Mouse (Mus musculus) midbrain, embryonic 16.5 days (tissue): ENCODE measurements at regions not wholly inside any gene's neighbourhood (a gene's known extent, or its start where the extent isn't known, plus 50 kb on each side); places are given as distances from the start of the nearest gene placed in this dataset.

Source experiments
- ATAC-seq: fragments of 200-750 bp; cut with Nextera tagmentation; 2 replicates; pipeline ENCODE4 v1.8.0; 2017; ENCODE audit warnings: moderate TSS enrichment
- H3K27ac ChIP-seq: fragments of 300-500 bp; sonication (generic); 2 replicates; pipeline ENCODE4 v1.5.1; 2014; ENCODE audit warnings: mild to moderate bottlenecking, low read length, mixed read lengths
- H3K27me3 ChIP-seq: fragments of 300-500 bp; sonication (generic); 2 replicates; pipeline ENCODE4 v1.6.1; 2014; ENCODE audit warnings: low read depth, low read length, mixed read lengths; ENCODE audit not compliant: control insufficient read depth, insufficient read depth
- H3K36me3 ChIP-seq: fragments of 300-500 bp; sonication (generic); 2 replicates; pipeline ENCODE4 v1.6.1; 2014; ENCODE audit warnings: mild to moderate bottlenecking, low read length, moderate library complexity, mixed read lengths; ENCODE audit not compliant: control insufficient read depth, insufficient read depth
- H3K4me1 ChIP-seq: fragments of 300-500 bp; sonication (generic); 2 replicates; pipeline ENCODE4 v1.6.1; 2014; ENCODE audit warnings: mild to moderate bottlenecking, low read length, mixed read lengths; ENCODE audit not compliant: control insufficient read depth, insufficient read depth
- H3K4me2 ChIP-seq: fragments of 300-500 bp; sonication (generic); 2 replicates; pipeline ENCODE4 v1.6.1; 2014; ENCODE audit warnings: mild to moderate bottlenecking, low read length, mixed read lengths
- H3K4me3 ChIP-seq: fragments of 300-500 bp; sonication (generic); 2 replicates; pipeline ENCODE4 v1.5.1; 2014; ENCODE audit warnings: low read depth, mild to moderate bottlenecking, low read length, moderate library complexity, mixed read lengths
- H3K9ac ChIP-seq: fragments of 300-500 bp; sonication (generic); 2 replicates; pipeline ENCODE4 v1.6.1; 2014; ENCODE audit warnings: low read depth, low read length, mixed read lengths
- H3K9me3 ChIP-seq: fragments of 300-500 bp; sonication (generic); replicated peaks from 2 replicates; pipeline ENCODE4 v1.6.1; 2014; ENCODE audit warnings: mild to moderate bottlenecking, low read length, mixed read lengths; ENCODE audit not compliant: control insufficient read depth, poor library complexity, severe bottlenecking
- WGBS: fragments of 180-500 bp; shearing (Covaris S2); extraction: QIAGEN DNeasy Blood & Tissue Kit; methylation state at CpG from one replicate; pipeline ENCODE4 v1.1.7; 2014; 5-methylcytosine and 5-hydroxymethylcytosine counted together

- Histone ChIP-seq H3K27me3 (no peaks in the 10 kb centered on the region), H3K9ac (no peak overlapping the region), H3K4me3 (no peak overlapping the region), H3K27ac (peak overlapping the region; percentile 78), H3K4me1 (peaks cover 2% of the 10 kb centered on the region; the same call in 1 of the 2 replicates), H3K4me2 (no peak overlapping the region), H3K9me3 (no peaks in the 10 kb centered on the region), H3K36me3 (no peaks in the 10 kb centered on the region)
- WGBS = 41% methylated on average over 12 of the region's 12 CpGs
- peak; percentile 70 for ATAC-seq
Observed at GRCm38 (mm10) chr17:9879556-9880206, 210.2 kb upstream of the Pabpc6 start.

GRCm38 (mm10) chr17:9873695-9874094 is 204.2 kb upstream of the Pabpc6 start:
- H3K9ac ChIP-seq = no peak overlapping the region
- no peak overlapping the region for H3K4me3 ChIP-seq
- no peak overlapping the region for H3K4me2 ChIP-seq
- no peaks in the 10 kb centered on the region; the same call in 1 of the 2 replicates for H3K9me3 ChIP-seq
- peak overlapping the region; percentile 30 for H3K27ac ChIP-seq
- WGBS = 36% methylated on average over 10 of the region's 10 CpGs
- ATAC-seq = no peak
- H3K36me3 ChIP-seq = no peaks in the 10 kb centered on the region
- no peaks in the 10 kb centered on the region for H3K27me3 ChIP-seq
- H3K4me1 ChIP-seq = peaks cover 6% of the 10 kb centered on the region; the same call in 1 of the 2 replicates

GRCm38 (mm10) chr17:9870237-9870636 is 200.7 kb upstream of the Pabpc6 start:
- H3K4me2 ChIP-seq = no peak overlapping the region
- H3K4me1 ChIP-seq = peaks cover 6% of the 10 kb centered on the region; the same call in 1 of the 2 replicates
- H3K4me3 ChIP-seq = no peak overlapping the region
- no peak overlapping the region for H3K9ac ChIP-seq
- H3K27me3 ChIP-seq = no peaks in the 10 kb centered on the region
- H3K36me3 ChIP-seq = no peaks in the 10 kb centered on the region
- no peak for ATAC-seq
- no peak overlapping the region for H3K27ac ChIP-seq
- 84% methylated on average over 3 of the region's 3 CpGs for WGBS
- H3K9me3 ChIP-seq = no peaks in the 10 kb centered on the region; the same call in 1 of the 2 replicates

- H3K4me1 ChIP-seq = peaks cover 3% of the 10 kb centered on the region; the same call in 1 of the 2 replicates
- no peaks in the 10 kb centered on the region; the same call in 1 of the 2 replicates for H3K9me3 ChIP-seq
- no peaks in the 10 kb centered on the region for H3K36me3 ChIP-seq
- H3K9ac ChIP-seq = no peak overlapping the region
- ATAC-seq = no peak
- H3K4me2 ChIP-seq = no peak overlapping the region
- 82% methylated on average over 11 of the region's 11 CpGs for WGBS
- no peaks in the 10 kb centered on the region for H3K27me3 ChIP-seq
- H3K4me3 ChIP-seq = no peak overlapping the region
- H3K27ac ChIP-seq = no peak overlapping the region
Observed at GRCm38 (mm10) chr17:9868747-9869281, 199.3 kb upstream of the Pabpc6 start.

GRCm38 (mm10) chr17:9864254-9864653 is 194.7 kb upstream of the Pabpc6 start:
- Histone ChIP-seq H3K9ac (no peak overlapping the region), H3K27me3 (no peaks in the 10 kb centered on the region), H3K9me3 (no peaks in the 10 kb centered on the region), H3K4me2 (no peak overlapping the region), H3K36me3 (no peaks in the 10 kb centered on the region), H3K4me3 (no peak overlapping the region), H3K27ac (no peak overlapping the region), H3K4me1 (peaks cover 10% of the 10 kb centered on the region)
- WGBS = 64% methylated on average over 10 of the region's 10 CpGs
- ATAC-seq = no peak

GRCm38 (mm10) chr17:9861923-9862854 is 192.7 kb upstream of the Pabpc6 start:
- Histone ChIP-seq H3K27ac (peak overlapping the region; percentile 56), H3K9ac (peak overlapping the region; percentile 20; the same call in 1 of the 2 replicates), H3K4me3 (no peak overlapping the region), H3K27me3 (no peaks in the 10 kb centered on the region), H3K4me1 (peaks cover 10% of the 10 kb centered on the region), H3K9me3 (no peaks in the 10 kb centered on the region; the same call in 1 of the 2 replicates), H3K4me2 (no peak overlapping the region), H3K36me3 (no peaks in the 10 kb centered on the region)
- ATAC-seq = peak; percentile 87
- 40% methylated on average over 15 of the region's 15 CpGs for WGBS

GRCm38 (mm10) chr17:9861346-9861745 is 191.8 kb upstream of the Pabpc6 start:
- Histone ChIP-seq H3K4me1 (peaks cover 10% of the 10 kb centered on the region), H3K27me3 (no peaks in the 10 kb centered on the region), H3K4me3 (no peak overlapping the region), H3K9ac (no peak overlapping the region), H3K27ac (peak overlapping the region; percentile 56), H3K36me3 (no peaks in the 10 kb centered on the region), H3K9me3 (peaks cover 3% of the 10 kb centered on the region), H3K4me2 (no peak overlapping the region)
- no peak for ATAC-seq
- 54% methylated on average over 6 of the region's 6 CpGs for WGBS

- no peak overlapping the region for H3K27ac ChIP-seq
- 32% methylated on average over 9 of the region's 9 CpGs for WGBS
- ATAC-seq = peak; percentile 91
Observed at GRCm38 (mm10) chr17:9848559-9849357, 179.2 kb upstream of the Pabpc6 start.

More at GRCm38 (mm10) chr17:9848559-9849357, 179.2 kb upstream of the Pabpc6 start:
- H3K4me1 ChIP-seq = no peaks in the 10 kb centered on the region
- no peak overlapping the region for H3K4me3 ChIP-seq
- H3K9me3 ChIP-seq = no peaks in the 10 kb centered on the region
- no peak overlapping the region for H3K4me2 ChIP-seq
- H3K36me3 ChIP-seq = no peaks in the 10 kb centered on the region
- no peak overlapping the region for H3K9ac ChIP-seq
- H3K27me3 ChIP-seq = no peaks in the 10 kb centered on the region
